Mouse (Mus musculus) NIH3T3 (cell line): ENCODE measurements around the gene Gm28363.
"Not testable (repeated sequence)": the region's sequence is repeated elsewhere in the genome, so short reads cannot be mapped to it uniquely, and the experiment has no call there.

Source experiments
- DNase-seq: peaks from one replicate; pipeline ENCODE4 v3.0.0-alpha.2; 2012; ENCODE audit warnings: low read depth

The Gm28363 gene

GRCm38 (mm10) chr1:117696831-117697230 is at the start of gene Gm28363:
Gene Gm28363 (plus strand): TSS chr1:117697131.
- DNase-seq, result not testable (repeated sequence)

DNA sequence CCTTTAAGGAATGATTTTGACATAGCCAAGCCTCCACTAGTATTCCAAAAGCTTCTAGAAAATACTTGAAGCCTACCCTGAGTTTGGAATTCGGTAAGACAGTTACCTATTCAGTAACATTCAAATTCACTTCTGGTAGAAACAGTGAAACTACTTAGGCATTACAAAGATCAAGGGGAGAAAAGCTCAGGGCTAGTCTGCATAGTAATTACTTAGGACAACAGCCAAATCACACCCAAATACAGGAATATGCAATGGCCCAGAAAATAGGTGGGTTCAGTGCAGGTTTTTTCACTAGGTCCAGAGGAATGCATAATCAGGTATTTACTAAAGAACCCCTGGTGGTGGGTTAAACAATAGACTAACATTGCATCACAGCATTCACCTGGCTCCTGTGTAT is 46.7 kb upstream of the Gm28363 start:
- DNase-seq, result not testable (repeated sequence)
